Mouse (Mus musculus) CH12.LX (cell line): ENCODE measurements around the gene Ap1ar. TPM values are rescaled to one million over a fixed set of nuclear protein-coding genes. Genes with fewer than 3 reads are reported as not detected.
A peak's percentile ranks its signal among the peaks of the same experiment; 100 is the strongest.

Experiments
- DNase-seq: peaks from one replicate; pipeline ENCODE4 v3.0.0-alpha.2; 2013; ENCODE audit errors: extremely low read depth
- H3K27ac ChIP-seq: 2 replicates; pipeline ENCODE4 v1.5.1; 2012; ENCODE audit warnings: low read depth, mild to moderate bottlenecking, control low read depth, moderate library complexity; ENCODE audit not compliant: insufficient read depth
- H3K27me3 ChIP-seq: replicated peaks from 2 replicates; pipeline ENCODE3; 2012; ENCODE audit warnings: inconsistent platforms
- H3K36me3 ChIP-seq, 2 experiments: replicated peaks in 1 of 2; 2 replicates each; pipeline versions ENCODE3 to v1.6.1; 2012; ENCODE audit warnings: inconsistent platforms in 1 of 2, low read length in 1 of 2, mild to moderate bottlenecking in 1 of 2, mixed read lengths in 1 of 2, moderate library complexity in 1 of 2; ENCODE audit not compliant: control insufficient read depth in 1 of 2, insufficient read depth in 1 of 2
- H3K4me1 ChIP-seq, 2 experiments: 2 replicates each; pipeline ENCODE4 v1.6.1; 2012; ENCODE audit warnings: inconsistent platforms in 1 of 2, moderate library complexity in 1 of 2; ENCODE audit not compliant: insufficient read depth in 2 of 2, control insufficient read depth in 1 of 2
- H3K4me2 ChIP-seq: 2 replicates; pipeline ENCODE4 v1.6.1; 2012; ENCODE audit warnings: low read depth, mild to moderate bottlenecking, control low read depth; ENCODE audit not compliant: poor library complexity, insufficient read depth, severe bottlenecking
- H3K4me3 ChIP-seq, 3 experiments: fragments of 150-350 bp in 1 of 3; sonication (generic) in 1 of 3; replicated peaks in 1 of 3; 2 replicates each; pipeline versions ENCODE3 to v1.5.1; 2011 to 2012; ENCODE audit warnings: low read depth in 2 of 3, low read length in 2 of 3, mild to moderate bottlenecking in 2 of 3, moderate library complexity in 2 of 3, control low read depth in 1 of 3, improper control_type of control experiment in 1 of 3, inconsistent platforms in 1 of 3, mixed read lengths in 1 of 3; ENCODE audit not compliant: poor library complexity in 1 of 3
- H3K79me2 ChIP-seq: replicated peaks from 2 replicates; pipeline ENCODE4 v1.6.1; 2012; ENCODE audit warnings: mild to moderate bottlenecking, moderate library complexity; ENCODE audit not compliant: control insufficient read depth, poor library complexity, insufficient read depth, severe bottlenecking; ENCODE audit errors: extremely low read depth
- H3K9ac ChIP-seq: 2 replicates; pipeline ENCODE4 v1.6.1; 2012; ENCODE audit warnings: low read depth, mild to moderate bottlenecking, control low read depth, moderate library complexity; ENCODE audit not compliant: insufficient read depth
- H3K9me3 ChIP-seq: replicated peaks from 2 replicates; pipeline ENCODE3; 2012; ENCODE audit warnings: low read length, inconsistent platforms, mixed read lengths
- BHLHE40 ChIP-seq: IDR thresholded peaks from 2 replicates; pipeline ENCODE4 v1.6.1; 2011; ENCODE audit warnings: mild to moderate bottlenecking, low read depth, low read length, improper control_type of control experiment
- CHD1 ChIP-seq: IDR thresholded peaks from 2 replicates; pipeline ENCODE4 v1.6.1; 2012; ENCODE audit warnings: low read depth, low read length, improper control_type of control experiment, inconsistent platforms
- CHD2 ChIP-seq: IDR thresholded peaks from 2 replicates; pipeline ENCODE4 v1.6.1; 2011; ENCODE audit warnings: low read length, improper control_type of control experiment
- CTCF ChIP-seq, 2 experiments: IDR thresholded peaks in 1 of 2; conservative IDR thresholded peaks in 1 of 2; 2 replicates each; pipeline ENCODE4 v1.5.1; 2011 to 2012; ENCODE audit warnings: low read depth in 2 of 2, low read length in 2 of 2, improper control_type of control experiment in 1 of 2, inconsistent platforms in 1 of 2, mild to moderate bottlenecking in 1 of 2, moderate library complexity in 1 of 2
- E2F4 ChIP-seq: IDR thresholded peaks from 2 replicates; pipeline ENCODE4 v1.6.1; 2011; ENCODE audit warnings: low read depth, low read length, improper control_type of control experiment; ENCODE audit not compliant: insufficient replicate concordance
- ELF1 ChIP-seq: IDR thresholded peaks from 2 replicates; pipeline ENCODE4 v1.6.1; 2014; ENCODE audit warnings: low read depth, mild to moderate bottlenecking, inconsistent platforms, low read length, improper control_type of control experiment
- EP300 ChIP-seq: IDR thresholded peaks from 2 replicates; pipeline ENCODE4 v1.6.1; 2011; ENCODE audit warnings: low read length, improper control_type of control experiment
- ETS1 ChIP-seq: conservative IDR thresholded peaks from 2 replicates; pipeline ENCODE4 v1.6.1; 2012; ENCODE audit warnings: low read depth, mild to moderate bottlenecking, inconsistent platforms, low read length, improper control_type of control experiment, moderate library complexity
- GABPA ChIP-seq: IDR thresholded peaks from 2 replicates; pipeline ENCODE4 v1.6.1; 2012; ENCODE audit warnings: low read depth, low read length, improper control_type of control experiment, inconsistent platforms; ENCODE audit not compliant: insufficient replicate concordance
- HCFC1 ChIP-seq: IDR thresholded peaks from 2 replicates; pipeline ENCODE4 v1.6.1; 2012; ENCODE audit warnings: low read depth, mild to moderate bottlenecking, inconsistent platforms, low read length, improper control_type of control experiment
- IRF4 ChIP-seq: IDR thresholded peaks from 2 replicates; pipeline ENCODE4 v1.6.1; 2014; ENCODE audit warnings: low read depth, mild to moderate bottlenecking, inconsistent platforms, low read length, improper control_type of control experiment
- JUN ChIP-seq: IDR thresholded peaks from 2 replicates; pipeline ENCODE4 v1.6.1; 2011; ENCODE audit warnings: low read depth, mild to moderate bottlenecking, low read length, improper control_type of control experiment, moderate library complexity; ENCODE audit not compliant: insufficient read depth
- JUND ChIP-seq: conservative IDR thresholded peaks from 2 replicates; pipeline ENCODE4 v1.6.1; 2011; ENCODE audit warnings: low read depth, low read length, improper control_type of control experiment
- KAT2A ChIP-seq: IDR thresholded peaks from 2 replicates; pipeline ENCODE4 v1.6.1; 2012; ENCODE audit warnings: low read length, improper control_type of control experiment, inconsistent platforms; ENCODE audit not compliant: insufficient replicate concordance
- MAFK ChIP-seq: IDR thresholded peaks from 2 replicates; pipeline ENCODE4 v1.6.1; 2011; ENCODE audit warnings: low read length, improper control_type of control experiment; ENCODE audit not compliant: insufficient replicate concordance
- MAX ChIP-seq: IDR thresholded peaks from 2 replicates; pipeline ENCODE4 v1.6.1; 2011; ENCODE audit warnings: low read length, improper control_type of control experiment
- MAZ ChIP-seq: IDR thresholded peaks from 2 replicates; pipeline ENCODE4 v1.6.1; 2012; ENCODE audit warnings: low read depth, mild to moderate bottlenecking, inconsistent platforms, low read length, improper control_type of control experiment, moderate library complexity
- MEF2A ChIP-seq: IDR thresholded peaks from 2 replicates; pipeline ENCODE4 v1.6.1; 2014; ENCODE audit warnings: low read depth, mild to moderate bottlenecking, inconsistent platforms, low read length, improper control_type of control experiment, borderline replicate concordance
- MXI1 ChIP-seq: IDR thresholded peaks from 2 replicates; pipeline ENCODE4 v1.6.1; 2011; ENCODE audit warnings: mild to moderate bottlenecking, low read depth, low read length, improper control_type of control experiment
- MYC ChIP-seq: IDR thresholded peaks from 2 replicates; pipeline ENCODE4 v1.6.1; 2011; ENCODE audit warnings: low read depth, mild to moderate bottlenecking, improper control_type of control experiment, low read length
- NELFE ChIP-seq: IDR thresholded peaks from 2 replicates; pipeline ENCODE4 v1.6.1; 2011; ENCODE audit warnings: low read depth, low read length, improper control_type of control experiment
- NRF1 ChIP-seq: IDR thresholded peaks from 2 replicates; pipeline ENCODE4 v1.6.1; 2014; ENCODE audit warnings: low read depth, mild to moderate bottlenecking, inconsistent platforms, low read length, improper control_type of control experiment, moderate library complexity
- PAX5 ChIP-seq: IDR thresholded peaks from 2 replicates; pipeline ENCODE4 v1.6.1; 2012; ENCODE audit warnings: low read length, inconsistent platforms, mixed read lengths
- POLR2A ChIP-seq: IDR thresholded peaks from 2 replicates; pipeline ENCODE4 v1.6.1; 2011; ENCODE audit warnings: low read depth, mild to moderate bottlenecking, improper control_type of control experiment, low read length
- POLR2AphosphoS2 ChIP-seq: IDR thresholded peaks from 2 replicates; pipeline ENCODE4 v1.6.1; 2011; ENCODE audit warnings: low read depth, low read length, improper control_type of control experiment
- RAD21 ChIP-seq: IDR thresholded peaks from 2 replicates; pipeline ENCODE4 v1.6.1; 2011; ENCODE audit warnings: low read depth, mild to moderate bottlenecking, low read length, improper control_type of control experiment, moderate library complexity
- RCOR1 ChIP-seq: conservative IDR thresholded peaks from 2 replicates; pipeline ENCODE4 v1.6.1; 2012; ENCODE audit warnings: low read depth, mild to moderate bottlenecking, inconsistent platforms, low read length, improper control_type of control experiment
- SIN3A ChIP-seq: IDR thresholded peaks from 2 replicates; pipeline ENCODE4 v1.6.1; 2012; ENCODE audit warnings: low read length, improper control_type of control experiment, inconsistent platforms
- SMC3 ChIP-seq: IDR thresholded peaks from 2 replicates; pipeline ENCODE4 v1.6.1; 2011; ENCODE audit warnings: low read depth, low read length, improper control_type of control experiment
- TBP ChIP-seq: conservative IDR thresholded peaks from 2 replicates; pipeline ENCODE4 v1.6.1; 2011; ENCODE audit warnings: low read depth, low read length, improper control_type of control experiment
- TCF12 ChIP-seq: IDR thresholded peaks from 2 replicates; pipeline ENCODE4 v1.6.1; 2014; ENCODE audit warnings: low read depth, mild to moderate bottlenecking, inconsistent platforms, low read length, improper control_type of control experiment
- UBTF ChIP-seq: IDR thresholded peaks from 2 replicates; pipeline ENCODE4 v1.6.1; 2012; ENCODE audit warnings: low read depth, mild to moderate bottlenecking, inconsistent platforms, low read length, improper control_type of control experiment, moderate library complexity
- USF1 ChIP-seq: IDR thresholded peaks from 2 replicates; pipeline ENCODE4 v1.6.1; 2014; ENCODE audit warnings: low read depth, mild to moderate bottlenecking, inconsistent platforms, low read length, improper control_type of control experiment
- USF2 ChIP-seq: conservative IDR thresholded peaks from 2 replicates; pipeline ENCODE4 v1.6.1; 2011; ENCODE audit warnings: low read depth, low read length, improper control_type of control experiment
- ZC3H11A ChIP-seq: IDR thresholded peaks from 2 replicates; pipeline ENCODE4 v1.6.1; 2012; ENCODE audit warnings: low read depth, mild to moderate bottlenecking, inconsistent platforms, low read length, improper control_type of control experiment
- ZKSCAN1 ChIP-seq: IDR thresholded peaks from 2 replicates; pipeline ENCODE4 v1.6.1; 2012; ENCODE audit warnings: low read depth, inconsistent platforms, low read length, improper control_type of control experiment, borderline replicate concordance
- ZMIZ1 ChIP-seq: IDR thresholded peaks from 2 replicates; pipeline ENCODE4 v1.6.1; 2012; ENCODE audit warnings: low read depth, mild to moderate bottlenecking, inconsistent platforms, low read length, improper control_type of control experiment
- ZNF384 ChIP-seq: IDR thresholded peaks from 2 replicates; pipeline ENCODE4 v1.6.1; 2012; ENCODE audit warnings: low read depth, low read length, improper control_type of control experiment, inconsistent platforms
- dilution Hi-C: fragments of 300-500 bp; cut with MboI; formaldehyde crosslinking; loops from 2 replicates; pipeline ENCODE4 v1.14.3; 2020; ENCODE audit warnings: low sequenced_read_pairs; ENCODE audit not compliant: extremely low pct_unique_long_range_greater_than_20kb, extremely low pct_ligation_motif_present
- in situ Hi-C: fragments of 300-500 bp; cut with MboI; formaldehyde crosslinking; loops from 3 replicates; pipeline ENCODE4 v1.14.3; 2019; ENCODE audit warnings: low sequenced_read_pairs, low pct_ligation_motif_present, low pct_unique_long_range_greater_than_20kb, mixed read lengths
- polyA plus RNA-seq: library from polyadenylated mRNA; unstranded; fragments of >175 nt; gene quantifications from 2 replicates; pipeline ENCODE4 v1.2.1, GENCODE M21; 2012; ENCODE audit warnings: low read depth; ENCODE audit not compliant: insufficient read length
- total RNA-seq, 2 experiments: library from RNA; depleted of rRNA; stranded (reverse); fragments of 300-350 nt in 1 of 2; fragments of >200 nt in 1 of 2; gene quantifications; 2 replicates each; pipeline ENCODE4 v1.2.3; 2012 to 2014

Ap1ar gene
- 45.7 and 45.8 TPM in 2 replicates for total RNA-seq (2012; rRNA removed)
- total RNA-seq (2014; rRNA removed) = 51.2 and 55.4 TPM in 2 replicates
- polyA plus RNA-seq = 62.6 and 64.4 TPM in 2 replicates

DNA sequence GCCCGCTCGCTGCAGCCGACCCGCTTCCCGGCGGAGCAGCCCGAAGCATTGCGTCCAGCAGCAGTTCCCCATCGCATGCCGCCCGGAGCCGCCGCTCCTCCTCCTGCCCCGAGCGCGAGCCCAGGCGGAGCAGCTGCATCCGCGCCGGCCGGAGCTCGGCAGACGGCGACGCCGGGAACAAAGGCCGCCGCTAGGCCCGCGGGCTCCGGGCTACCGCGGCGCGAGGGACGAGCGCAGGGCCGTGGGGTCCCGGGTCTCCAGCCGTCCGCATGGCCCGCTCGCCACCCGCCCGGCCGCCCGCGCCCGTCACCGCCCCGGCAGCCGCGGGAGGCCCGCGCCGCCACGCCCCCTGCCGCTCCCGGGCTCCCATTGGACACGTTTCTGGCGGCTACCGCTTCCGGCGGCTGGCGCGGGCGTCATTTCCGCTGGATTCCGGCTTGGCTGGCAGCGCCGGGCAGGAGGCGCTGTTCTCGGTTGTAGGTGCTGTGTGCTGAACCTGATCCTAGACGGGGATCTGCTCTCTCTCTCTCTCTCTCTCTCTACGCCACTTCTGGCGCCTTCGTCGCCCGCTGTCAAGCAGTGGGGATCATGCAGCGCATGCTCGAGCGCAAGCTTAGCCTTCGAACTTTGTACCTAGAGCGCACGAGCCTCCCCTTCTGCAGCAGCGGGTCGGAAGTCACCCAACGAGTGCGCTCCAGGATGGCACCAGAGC is at the start of gene Ap1ar:
Gene Ap1ar (minus strand): TSS at position 370 of the 712 bp plus-strand sequence.
- Histone ChIP-seq H3K36me3 (peaks cover 0 to 33% of the 10 kb centered on the region in 2 experiments), H3K27ac (peak within 1 kb of the TSS; percentile 55), H3K4me3 (peak within 1 kb of the TSS; percentile 84 to 96 (median 93))
- DNase-seq = peak; percentile 94
- TF ChIP-seq MEF2A (peak; percentile 56; the same call in 1 of the 2 replicates), POLR2A (peak; percentile 88), CHD1 (no peak), MAX (peak; percentile 74), MAZ (no peak), USF1 (no peak), E2F4 (no peak), SIN3A (peak; percentile 86), KAT2A (peak; percentile 68; the same call in 1 of the 2 replicates), IRF4 (no peak), GABPA (no peak), MXI1 (peak; percentile 45; the same call in 1 of the 2 replicates), MYC (no peak; the same call in 1 of the 2 replicates), POLR2AphosphoS2 (no peak), JUN (no peak), ZKSCAN1 (no peak), TBP (peak; percentile 69), ZMIZ1 (peak; percentile 54; the same call in 1 of the 2 replicates), CTCF (conservative IDR thresholded peaks at IDR 0.05 in 1 of 2, IDR thresholded peaks at IDR 0.05 in 1 of 2; ENCODE audit: low read depth in 2 of 2, low read length in 2 of 2) (peak in 1 of 2 experiments; percentile 73; a peak in 2 of 4 replicates), RAD21 (peak; percentile 13), SMC3 (peak; percentile 31), UBTF (peak; percentile 71; the same call in 1 of the 2 replicates), USF2 (no peak), ETS1 (no peak), RCOR1 (no peak), NRF1 (peak; percentile 89), TCF12 (peak; percentile 86), BHLHE40 (peak; percentile 46; the same call in 1 of the 2 replicates), ZC3H11A (no peak), NELFE (peak; percentile 81), ELF1 (peak; percentile 85), PAX5 (no peak), HCFC1 (peak; percentile 81), JUND (no peak), ZNF384 (no peak), CHD2 (no peak), EP300 (no peak), MAFK (no peak)
- TF ChIP-seq, all 38 proteins: peak for 18
- Histone ChIP-seq H3K9me3 (no peaks in the 10 kb centered on the region), H3K27me3 (no peaks in the 10 kb centered on the region), H3K4me1 (peaks cover 4 to 25% of the 10 kb centered on the region in 2 experiments; a peak in 2 of 4 replicates), H3K4me2 (peak within 1 kb of the TSS; percentile 94), H3K9ac (peak within 1 kb of the TSS; percentile 91), H3K79me2 (peaks cover 20% of the 10 kb centered on the region)
- dilution Hi-C loops (no loop called here), in situ Hi-C loops (no loop called here)
